Mouse (Mus musculus) mammary gland, adult 2 months (tissue): ENCODE measurements around the gene Polr2i. TPM values are rescaled to one million over a fixed set of nuclear protein-coding genes. Genes with fewer than 3 reads are reported as not detected.

Source experiments
- polyA plus RNA-seq: library from polyadenylated mRNA; depleted of rRNA; stranded (reverse); fragments of >200 nt; gene quantifications from 2 replicates; pipeline ENCODE4 v1.2.3, GENCODE M21; 2012; ENCODE audit warnings: low replicate concordance; rRNA removed

The Polr2i gene
- 97.3 and 98.9 TPM in 2 replicates for polyA plus RNA-seq

DNA sequence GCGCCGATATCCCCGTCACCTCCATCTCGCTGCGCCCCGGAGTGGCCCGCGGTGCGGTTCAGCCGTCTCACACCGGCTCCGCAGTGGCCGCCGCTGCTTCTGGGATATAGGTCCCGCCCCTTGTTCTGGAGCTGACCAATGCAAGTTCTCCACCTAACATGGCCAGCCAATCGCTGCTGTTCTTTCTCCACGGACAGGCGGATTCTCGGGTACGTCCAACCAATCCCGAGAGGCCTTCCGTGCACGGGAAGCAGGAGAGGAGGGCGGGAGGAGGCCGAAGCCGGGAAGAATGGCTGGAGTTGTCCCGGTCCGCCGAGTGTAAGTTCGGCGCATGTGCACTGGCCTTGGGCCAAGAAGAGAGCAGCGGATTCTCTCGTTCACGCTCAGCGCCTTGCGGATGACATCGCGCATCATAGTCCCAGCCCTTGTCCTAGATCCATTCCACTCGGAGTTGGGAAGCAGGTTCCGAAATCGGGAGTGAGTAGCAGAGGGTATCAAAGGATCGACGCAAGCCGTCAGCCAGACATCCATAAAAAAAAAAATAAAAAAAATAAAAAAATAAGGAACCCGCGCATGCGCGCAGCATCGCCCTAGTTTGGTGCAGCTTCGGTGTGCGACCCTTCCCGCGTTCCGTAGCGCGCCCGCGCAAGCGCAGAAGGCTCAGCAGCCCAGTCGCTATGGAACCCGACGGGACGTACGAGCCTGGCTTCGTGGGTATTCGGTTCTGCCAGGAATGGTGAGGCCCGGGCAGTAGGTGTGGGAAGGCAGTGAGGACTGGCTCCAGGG lies at the start of gene Polr2i, which contains the start of gene Tbcb:
Polr2i (plus strand) TSS at position 280 of the 786 bp plus-strand sequence.
Tbcb (minus strand) TSS at position 604 of the 786 bp plus-strand sequence.

DNA sequence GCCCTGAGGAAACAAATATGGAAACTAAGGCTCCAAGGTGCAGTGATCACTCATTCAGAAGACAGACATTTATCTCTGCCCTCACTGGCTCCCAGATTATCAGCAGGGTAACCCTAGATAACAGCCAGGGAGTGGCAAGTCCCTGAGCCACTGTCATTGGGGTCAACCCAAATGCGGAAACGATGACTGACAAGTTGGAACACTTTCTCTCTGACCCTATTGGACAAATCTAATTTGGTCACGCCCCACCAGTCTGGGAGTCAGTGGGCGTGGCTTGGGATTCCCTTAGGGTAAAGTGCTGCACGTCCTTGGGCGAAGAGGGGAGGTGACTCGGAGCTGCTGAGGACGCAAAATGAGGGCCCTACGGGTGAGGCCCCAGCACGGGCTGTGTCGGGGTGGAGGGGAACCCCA lies 47.9 kb upstream of the Polr2i start, which contains the start of gene Cox7a1:
Cox7a1 (plus strand) TSS at position 266 of the 411 bp plus-strand sequence.

DNA sequence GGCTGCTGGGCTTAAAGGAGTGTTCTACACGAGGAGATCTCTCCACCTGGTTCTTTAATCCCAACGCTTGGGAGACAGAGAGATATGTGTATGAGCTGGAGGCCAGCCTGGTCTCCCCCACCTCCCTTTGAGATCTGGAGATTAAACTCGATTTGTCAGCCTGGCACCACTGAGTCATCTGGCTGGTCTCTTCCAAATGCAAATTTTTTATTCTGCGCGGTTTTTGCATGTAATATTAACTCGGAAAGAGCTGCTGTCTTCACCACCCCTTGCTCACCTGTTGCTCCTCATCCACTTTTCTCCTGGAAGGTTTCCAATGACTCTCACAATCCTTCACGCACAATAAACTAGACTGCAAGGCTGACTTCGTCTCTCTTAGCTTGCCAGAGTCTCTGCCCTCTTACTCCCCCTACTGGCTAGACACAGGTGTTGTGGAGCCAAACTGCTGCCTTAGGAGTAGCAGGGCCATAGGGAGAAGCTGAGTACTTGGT lies 33.2 kb upstream of the Polr2i start, which contains the start of gene Capns1:
Capns1 (minus strand) TSS at position 331 of the 491 bp plus-strand sequence.

DNA sequence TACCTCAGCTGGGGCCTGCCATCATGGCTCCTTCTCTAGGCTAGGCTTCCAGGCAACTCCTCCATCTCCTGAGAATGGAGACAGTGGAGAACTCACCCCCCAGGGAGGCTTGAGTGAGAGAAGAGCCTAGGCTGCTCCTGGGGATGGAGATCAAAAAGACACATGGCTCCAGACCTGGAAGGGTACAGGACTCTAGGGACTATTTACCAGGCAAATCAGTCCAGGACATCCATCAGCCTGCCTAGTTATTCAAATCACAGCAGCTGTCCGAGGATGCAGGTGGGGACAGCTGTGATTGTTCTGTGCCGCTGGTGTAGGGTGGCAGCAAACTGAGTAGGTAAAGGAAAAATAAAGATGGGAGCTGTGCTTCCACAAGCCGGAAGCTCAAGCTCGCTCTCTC lies 3.9 kb downstream of the Polr2i start, which contains the start of gene Ovol3:
Ovol3 (minus strand) TSS at position 101 of the 400 bp plus-strand sequence.

DNA sequence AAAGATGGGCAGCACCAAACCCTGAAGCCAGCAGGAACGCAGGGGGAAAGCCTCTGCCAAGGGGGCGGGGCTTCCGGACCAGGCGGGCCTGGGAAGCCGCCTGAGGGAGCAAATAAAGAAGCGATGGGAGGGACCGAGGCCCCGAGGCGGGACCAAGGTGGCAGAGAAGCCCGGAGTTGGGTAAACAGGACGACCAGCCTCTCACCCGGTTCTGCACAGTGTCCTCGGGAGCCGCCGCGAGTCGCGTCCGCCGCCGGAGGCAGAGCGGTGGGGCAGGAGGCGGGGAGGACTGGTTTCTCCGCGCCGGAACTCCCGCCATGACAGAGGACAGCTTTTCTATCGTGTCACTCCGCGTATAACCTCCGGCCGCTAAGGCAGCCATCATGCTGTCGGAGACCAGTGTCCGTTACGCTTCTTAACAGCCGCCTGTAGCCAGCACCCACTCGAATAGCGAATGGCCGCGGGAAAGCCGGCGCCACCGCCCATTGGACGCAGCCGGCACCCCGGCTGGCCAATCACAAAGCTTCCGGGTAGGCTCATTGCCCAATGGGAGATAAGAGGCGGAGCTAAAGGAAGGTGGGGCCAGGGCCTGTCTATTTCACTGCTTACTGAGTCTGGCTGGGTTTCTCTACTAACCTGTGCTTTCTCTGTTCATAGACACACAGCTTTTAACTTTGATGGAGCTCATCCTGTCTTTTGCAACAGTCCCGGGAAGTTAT lies 48.4 kb downstream of the Polr2i start, which contains the start of the genes Thap8 and Wdr62:
Thap8 (plus strand) TSS at position 144 of the 719 bp plus-strand sequence.
Wdr62 (minus strand) TSS at position 469 of the 719 bp plus-strand sequence.

Other genes with a start within 250 kb of the Polr2i start
- 2.8 and 4.7 TPM in 2 replicates for gene Zfp568, start 248.0 kb upstream of the Polr2i start, polyA plus RNA-seq
- gene Zfp14, start 180.6 kb upstream of the Polr2i start, polyA plus RNA-seq = 1.4 and 5.3 TPM in 2 replicates
- 0.48 and 0.73 TPM in 2 replicates for gene Zfp82, start 159.0 kb upstream of the Polr2i start, polyA plus RNA-seq
- 0.10 TPM in 1 of 2 replicates, not detected in the other for gene Gm26920, start 141.5 kb upstream of the Polr2i start, polyA plus RNA-seq
- gene Zfp566, start 141.4 kb upstream of the Polr2i start, polyA plus RNA-seq = 1.7 and 3.5 TPM in 2 replicates
- gene Zfp260, start 137.2 kb upstream of the Polr2i start, polyA plus RNA-seq = 12.3 and 36.1 TPM in 2 replicates
- gene Zfp382, start 110.0 kb upstream of the Polr2i start, polyA plus RNA-seq = 0.66 and 1.5 TPM in 2 replicates
- 6.4 and 14.2 TPM in 2 replicates for gene Zfp146, start 62.2 kb upstream of the Polr2i start, polyA plus RNA-seq
- gene Cox7a1, start 47.8 kb upstream of the Polr2i start, polyA plus RNA-seq = 13.9 and 170 TPM in 2 replicates
- 1,198 and 1,715 TPM in 2 replicates for gene Capns1, start 33.1 kb upstream of the Polr2i start, polyA plus RNA-seq
- 33.0 and 33.5 TPM in 2 replicates for gene Tbcb, start 324 bp downstream of the Polr2i start, polyA plus RNA-seq
- not detected in 2 replicates for gene Ovol3, start 3.8 kb downstream of the Polr2i start, polyA plus RNA-seq
- gene Thap8, start 48.1 kb downstream of the Polr2i start, polyA plus RNA-seq = 0.72 and 1.5 TPM in 2 replicates
- gene Wdr62, start 48.5 kb downstream of the Polr2i start, polyA plus RNA-seq = 34.0 and 37.0 TPM in 2 replicates
- 21.3 and 27.3 TPM in 2 replicates for gene Clip3, start 59.8 kb downstream of the Polr2i start, polyA plus RNA-seq
- 159 and 218 TPM in 2 replicates for gene Alkbh6, start 76.8 kb downstream of the Polr2i start, polyA plus RNA-seq
- 58.8 and 76.8 TPM in 2 replicates for gene Syne4, start 82.9 kb downstream of the Polr2i start, polyA plus RNA-seq
- gene E130208F15Rik, start 89.8 kb downstream of the Polr2i start, polyA plus RNA-seq = 0.52 and 2.0 TPM in 2 replicates
- 18.7 and 40.8 TPM in 2 replicates for gene Sdhaf1, start 91.9 kb downstream of the Polr2i start, polyA plus RNA-seq
- 6.3 and 9.1 TPM in 2 replicates for gene Lrfn3, start 130.8 kb downstream of the Polr2i start, polyA plus RNA-seq
- gene Tyrobp, start 181.8 kb downstream of the Polr2i start, polyA plus RNA-seq = 324 and 410 TPM in 2 replicates
- gene Hcst, start 187.9 kb downstream of the Polr2i start, polyA plus RNA-seq = 133 and 195 TPM in 2 replicates
- 16.2 and 37.4 TPM in 2 replicates for gene Nfkbid, start 189.8 kb downstream of the Polr2i start, polyA plus RNA-seq
- gene Aplp1, start 213.6 kb downstream of the Polr2i start, polyA plus RNA-seq = 3.7 and 7.4 TPM in 2 replicates
- gene Kirrel2, start 225.7 kb downstream of the Polr2i start, polyA plus RNA-seq = 0.63 TPM in 1 of 2 replicates, not detected in the other
- 0.27 and 0.61 TPM in 2 replicates for gene Nphs1, start 226.4 kb downstream of the Polr2i start, polyA plus RNA-seq